Mouse (Mus musculus) midbrain, embryonic 12.5 days (tissue): ENCODE data around the gene Ccnb3. TPM values are rescaled to one million over a fixed set of nuclear protein-coding genes. Genes with fewer than 3 reads are reported as not detected.
"Not testable (repeated sequence)": the region's sequence is repeated elsewhere in the genome, so short reads cannot be mapped to it uniquely, and the experiment has no call there.

ENCODE experiments used
- ATAC-seq: fragments of 200-750 bp; cut with Nextera tagmentation; 2 replicates; pipeline ENCODE4 v1.8.0; 2017; ENCODE audit warnings: low read depth, moderate TSS enrichment, moderate library complexity; ENCODE audit not compliant: low FRiP score
- H3K27ac ChIP-seq: fragments of 300-500 bp; sonication (generic); replicated peaks from 2 replicates; pipeline ENCODE4 v1.5.1; 2016; ENCODE audit warnings: mild to moderate bottlenecking
- H3K27me3 ChIP-seq: fragments of 300-500 bp; sonication (generic); 2 replicates; pipeline ENCODE4 v1.6.1; 2016; ENCODE audit warnings: mild to moderate bottlenecking
- H3K36me3 ChIP-seq: fragments of 300-500 bp; sonication (generic); 2 replicates; pipeline ENCODE4 v1.6.1; 2016
- H3K4me1 ChIP-seq: fragments of 300-500 bp; sonication (generic); 2 replicates; pipeline ENCODE4 v1.6.1; 2016
- H3K4me2 ChIP-seq: fragments of 300-500 bp; sonication (generic); replicated peaks from 2 replicates; pipeline ENCODE4 v1.6.1; 2016; ENCODE audit warnings: mild to moderate bottlenecking, moderate library complexity
- H3K4me3 ChIP-seq: fragments of 300-500 bp; sonication (generic); 2 replicates; pipeline ENCODE4 v1.5.1; 2016; ENCODE audit warnings: mild to moderate bottlenecking
- H3K9ac ChIP-seq: fragments of 300-500 bp; sonication (generic); replicated peaks from 2 replicates; pipeline ENCODE4 v1.6.1; 2016; ENCODE audit warnings: mild to moderate bottlenecking, moderate library complexity
- H3K9me3 ChIP-seq: fragments of 300-500 bp; sonication (generic); 2 replicates; pipeline ENCODE4 v1.6.1; 2016; ENCODE audit warnings: mild to moderate bottlenecking
- WGBS: fragments of 180-500 bp; shearing (Covaris S2); methylation state at CpG from one replicate; pipeline ENCODE4 v1.1.7; 2016; 5-methylcytosine and 5-hydroxymethylcytosine counted together
- polyA plus RNA-seq: library from polyadenylated mRNA; unstranded; fragments of >200 nt; fragmentation: Nextera tagmentation; extraction: Ambion mirVana; gene quantifications from 2 replicates; pipeline ENCODE4 v1.2.1, GENCODE M21; 2016

Gene Ccnb3
- polyA plus RNA-seq = not detected in 2 replicates

DNA sequence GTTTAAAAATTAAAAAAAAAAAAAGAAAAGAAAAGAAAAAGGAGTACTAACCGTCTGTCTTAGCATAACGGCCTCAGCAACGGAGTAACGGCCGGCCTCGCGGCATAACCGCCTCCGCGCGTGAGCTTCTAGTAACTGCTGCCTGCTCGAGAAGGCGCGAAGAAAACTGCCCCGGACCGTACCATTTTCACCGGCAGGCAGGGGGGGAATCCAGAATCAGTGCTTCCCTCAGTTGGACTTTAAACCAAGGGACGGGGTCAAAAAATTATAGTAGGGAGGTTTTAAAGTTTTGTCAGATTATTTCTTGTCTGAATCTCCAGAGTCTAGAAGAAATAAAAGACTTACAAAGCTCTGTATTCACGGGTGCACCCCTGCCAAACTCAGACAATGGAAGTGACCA, at the start of gene Ccnb3:
Ccnb3 (minus strand) TSS at position 101 of the 400 bp plus-strand sequence.
- Histone ChIP-seq H3K36me3 (no peaks in the 10 kb centered on the region), H3K4me3 (no peak within 1 kb of the TSS), H3K4me2 (no peak within 1 kb of the TSS), H3K9me3 (no peaks in the 10 kb centered on the region), H3K27me3 (no peaks in the 10 kb centered on the region), H3K9ac (no peak within 1 kb of the TSS), H3K4me1 (no peaks in the 10 kb centered on the region), H3K27ac (no peak within 1 kb of the TSS)
- no peak for ATAC-seq
- 94% methylated on average over 19 of the region's 19 CpGs for WGBS

GRCm38 (mm10) chrX:7090323-7090722, 48.9 kb upstream of the Ccnb3 start:
- no peaks in the 10 kb centered on the region for H3K36me3 ChIP-seq
- no peaks in the 10 kb centered on the region for H3K4me1 ChIP-seq
- H3K9me3 ChIP-seq = no peaks in the 10 kb centered on the region
- no peak overlapping the region for H3K27ac ChIP-seq
- H3K27me3 ChIP-seq = no peaks in the 10 kb centered on the region
- no peak overlapping the region for H3K4me2 ChIP-seq
- no peak overlapping the region for H3K4me3 ChIP-seq
- no peak overlapping the region for H3K9ac ChIP-seq
- ATAC-seq = no peak

DNA sequence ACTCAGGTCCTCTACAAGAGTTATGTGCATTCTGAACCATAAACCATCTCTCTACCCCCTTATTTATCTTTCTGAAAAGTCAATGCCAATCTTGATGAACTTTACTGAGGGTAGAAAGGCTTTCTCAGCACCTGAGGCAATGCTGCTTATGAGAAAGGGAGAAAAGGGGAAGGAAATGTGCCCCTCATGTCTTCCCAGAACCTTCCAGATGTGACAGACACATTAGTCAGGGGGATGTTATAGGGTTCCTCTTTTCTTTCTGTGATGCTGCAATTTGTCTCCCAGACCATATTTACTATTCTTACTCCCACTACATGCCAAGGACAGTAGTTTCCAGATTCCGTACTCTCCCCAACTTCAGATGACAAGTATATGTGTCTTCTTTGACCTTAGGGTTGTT, 44.5 kb upstream of the Ccnb3 start:
- WGBS = 95% methylated on average over 1 of the region's 1 CpGs
- H3K27ac ChIP-seq = no peak overlapping the region
- H3K27me3 ChIP-seq = no peaks in the 10 kb centered on the region
- H3K4me3 ChIP-seq = no peak overlapping the region
- H3K9ac ChIP-seq = no peak overlapping the region
- no peak for ATAC-seq
- no peaks in the 10 kb centered on the region for H3K4me1 ChIP-seq
- no peaks in the 10 kb centered on the region for H3K9me3 ChIP-seq
- H3K4me2 ChIP-seq = no peak overlapping the region
- H3K36me3 ChIP-seq = no peaks in the 10 kb centered on the region

GRCm38 (mm10) chrX:7079820-7080429, 38.5 kb upstream of the Ccnb3 start:
- Histone ChIP-seq H3K9ac (no peak overlapping the region), H3K4me1 (no peaks in the 10 kb centered on the region), H3K27ac (no peak overlapping the region), H3K4me3 (no peak overlapping the region), H3K9me3 (no peaks in the 10 kb centered on the region), H3K36me3 (no peaks in the 10 kb centered on the region), H3K27me3 (no peaks in the 10 kb centered on the region), H3K4me2 (no peak overlapping the region)
- ATAC-seq = no peak
- 78% methylated on average over 6 of the region's 6 CpGs for WGBS

DNA sequence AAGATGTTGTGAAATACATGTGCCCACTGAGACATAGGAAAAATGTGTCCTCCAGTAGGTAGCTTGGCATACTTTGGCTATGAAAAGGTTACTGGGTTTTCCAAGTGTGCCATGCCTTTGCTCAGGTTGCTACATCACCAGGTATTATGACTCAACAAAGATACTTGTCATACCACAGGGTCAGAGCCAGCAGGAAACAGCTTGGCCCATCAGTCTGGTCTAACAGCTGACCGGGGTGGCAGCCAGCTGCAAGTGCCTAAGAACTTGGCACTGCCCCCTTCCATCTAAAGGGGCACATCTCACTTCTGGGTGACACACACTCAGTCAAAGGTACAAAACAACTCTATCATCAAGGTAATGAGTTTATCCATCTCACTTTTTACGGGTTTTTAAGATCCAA, 26.6 kb upstream of the Ccnb3 start:
- Histone ChIP-seq H3K9ac (no peak overlapping the region), H3K27ac (no peak overlapping the region), H3K36me3 (no peaks in the 10 kb centered on the region), H3K27me3 (no peaks in the 10 kb centered on the region), H3K4me3 (no peak overlapping the region), H3K9me3 (no peaks in the 10 kb centered on the region), H3K4me1 (no peaks in the 10 kb centered on the region), H3K4me2 (no peak overlapping the region)
- ATAC-seq = no peak
- 76% methylated on average over 2 of the region's 2 CpGs for WGBS

- Histone ChIP-seq H3K27me3 (no peaks in the 10 kb centered on the region), H3K36me3 (no peaks in the 10 kb centered on the region), H3K4me1 (no peaks in the 10 kb centered on the region), H3K4me2 (no peak within 1 kb of the TSS), H3K9me3 (no peaks in the 10 kb centered on the region), H3K9ac (no peak within 1 kb of the TSS), H3K4me3 (no peak within 1 kb of the TSS), H3K27ac (no peak within 1 kb of the TSS)
- no peak for ATAC-seq
- 92% methylated on average over 1 of the region's 1 CpGs for WGBS
Measured at GRCm38 (mm10) chrX:7067219-7067618, 25.8 kb upstream of the Ccnb3 start, which contains the start of gene Akap4. Gene Akap4, plus strand, starts transcription at chrX:7067519.

GRCm38 (mm10) chrX:7064109-7064508, 22.7 kb upstream of the Ccnb3 start:
- no peaks in the 10 kb centered on the region for H3K27me3 ChIP-seq
- H3K9ac ChIP-seq = no peak overlapping the region
- no peak for ATAC-seq
- H3K36me3 ChIP-seq = no peaks in the 10 kb centered on the region
- no peak overlapping the region for H3K4me3 ChIP-seq
- H3K4me1 ChIP-seq = no peaks in the 10 kb centered on the region
- no peak overlapping the region for H3K27ac ChIP-seq
- no peaks in the 10 kb centered on the region for H3K9me3 ChIP-seq
- H3K4me2 ChIP-seq = no peak overlapping the region

- no peaks in the 10 kb centered on the region for H3K4me1 ChIP-seq
- no peak for ATAC-seq
- 81% methylated on average over 2 of the region's 2 CpGs for WGBS
Measured at GRCm38 (mm10) chrX:7057634-7058033, 16.2 kb upstream of the Ccnb3 start.

GRCm38 (mm10) chrX:7057056-7057455, 15.6 kb upstream of the Ccnb3 start:
- Histone ChIP-seq H3K9me3 (no peaks in the 10 kb centered on the region), H3K36me3 (no peaks in the 10 kb centered on the region), H3K4me3 (no peak overlapping the region), H3K27ac (no peak overlapping the region), H3K9ac (no peak overlapping the region), H3K4me1 (no peaks in the 10 kb centered on the region), H3K4me2 (no peak overlapping the region), H3K27me3 (no peaks in the 10 kb centered on the region)
- no peak for ATAC-seq

More at GRCm38 (mm10) chrX:7057634-7058033, 16.2 kb upstream of the Ccnb3 start:
- no peaks in the 10 kb centered on the region for H3K36me3 ChIP-seq
- no peak overlapping the region for H3K27ac ChIP-seq
- H3K4me3 ChIP-seq = no peak overlapping the region
- no peaks in the 10 kb centered on the region for H3K9me3 ChIP-seq
- H3K27me3 ChIP-seq = no peaks in the 10 kb centered on the region
- no peak overlapping the region for H3K4me2 ChIP-seq
- H3K9ac ChIP-seq = no peak overlapping the region

DNA sequence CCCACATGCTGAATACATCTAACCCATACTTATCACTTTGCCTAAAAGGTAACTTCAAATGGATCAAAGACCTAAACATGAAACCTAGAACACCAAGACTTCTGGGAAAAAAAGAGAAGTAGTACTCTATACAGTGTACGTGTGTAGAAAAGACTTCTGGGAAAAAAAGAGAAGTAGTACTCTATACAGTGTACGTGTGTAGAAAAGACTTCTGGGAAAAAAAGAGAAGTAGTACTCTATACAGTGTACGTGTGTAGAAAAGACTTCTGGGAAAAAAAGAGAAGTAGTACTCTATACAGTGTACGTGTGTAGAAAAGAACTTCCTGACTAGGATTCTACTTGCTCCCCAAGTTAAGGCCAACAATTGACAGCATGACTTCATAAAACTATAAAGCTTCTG, 57.5 kb downstream of the Ccnb3 start:
- WGBS = 91% methylated on average over 4 of the region's 4 CpGs

DNA sequence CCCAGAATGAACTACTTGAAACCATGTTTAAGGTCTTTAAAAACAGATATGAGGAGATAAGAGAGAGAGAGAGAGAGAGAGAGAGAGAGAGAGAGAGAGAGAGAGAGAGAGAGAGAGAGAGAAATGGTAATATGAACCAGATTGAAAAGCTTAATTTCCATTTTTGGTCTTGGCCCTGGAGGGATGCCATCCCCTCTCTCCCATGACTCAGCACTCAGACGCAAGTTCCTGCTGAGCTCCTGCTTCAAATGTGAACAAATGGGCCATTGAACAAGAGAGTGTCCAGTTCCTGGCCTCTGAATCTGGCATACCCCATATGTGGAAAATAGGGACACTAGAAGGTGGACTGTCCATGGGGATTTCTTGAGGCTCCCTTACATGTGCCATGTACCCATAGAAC, 69.5 kb downstream of the Ccnb3 start:
- 73% methylated on average over 1 of the region's 1 CpGs for WGBS
- Histone ChIP-seq H3K4me2 (no peak overlapping the region), H3K27ac (no peak overlapping the region), H3K9ac (no peak overlapping the region), H3K9me3 (no peaks in the 10 kb centered on the region), H3K4me1 (no peaks in the 10 kb centered on the region), H3K36me3 (no peaks in the 10 kb centered on the region), H3K4me3 (no peak overlapping the region), H3K27me3 (no peaks in the 10 kb centered on the region)
- ATAC-seq = no peak

More for the DNA sequence above, 57.5 kb downstream of the Ccnb3 start:
- H3K27ac ChIP-seq, H3K36me3 ChIP-seq, ATAC-seq, H3K9ac ChIP-seq, H3K4me3 ChIP-seq, H3K4me1 ChIP-seq, H3K27me3 ChIP-seq, H3K4me2 ChIP-seq, H3K9me3 ChIP-seq: not testable (repeated sequence)

DNA sequence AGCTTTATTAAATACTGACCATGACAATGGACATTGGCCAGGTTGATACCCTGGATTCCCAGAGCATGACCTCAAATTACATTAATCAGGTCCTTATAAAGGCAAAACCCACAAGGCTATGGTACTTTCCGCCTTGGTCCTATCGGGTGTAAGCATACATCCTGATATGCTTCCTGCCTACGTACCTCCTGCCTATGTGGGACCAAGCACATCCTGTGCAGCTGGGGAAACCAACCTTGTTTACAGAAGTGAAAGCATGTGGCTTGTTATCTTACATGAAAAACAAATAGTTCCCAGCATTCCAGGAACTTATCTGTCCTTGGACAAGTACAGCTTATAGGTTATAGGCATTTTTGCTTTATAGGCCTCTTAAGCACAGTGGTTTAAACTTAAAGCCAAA, 72.8 kb downstream of the Ccnb3 start:
- no peaks in the 10 kb centered on the region for H3K36me3 ChIP-seq
- H3K4me3 ChIP-seq = no peak overlapping the region
- H3K27ac ChIP-seq = no peak overlapping the region
- H3K4me2 ChIP-seq = no peak overlapping the region
- no peaks in the 10 kb centered on the region for H3K9me3 ChIP-seq
- H3K27me3 ChIP-seq = no peaks in the 10 kb centered on the region
- WGBS = 91% methylated on average over 3 of the region's 3 CpGs
- H3K9ac ChIP-seq = no peak overlapping the region
- ATAC-seq = no peak
- no peaks in the 10 kb centered on the region for H3K4me1 ChIP-seq
